Mouse (Mus musculus): ENCODE data around the gene Flot2.

DNA sequence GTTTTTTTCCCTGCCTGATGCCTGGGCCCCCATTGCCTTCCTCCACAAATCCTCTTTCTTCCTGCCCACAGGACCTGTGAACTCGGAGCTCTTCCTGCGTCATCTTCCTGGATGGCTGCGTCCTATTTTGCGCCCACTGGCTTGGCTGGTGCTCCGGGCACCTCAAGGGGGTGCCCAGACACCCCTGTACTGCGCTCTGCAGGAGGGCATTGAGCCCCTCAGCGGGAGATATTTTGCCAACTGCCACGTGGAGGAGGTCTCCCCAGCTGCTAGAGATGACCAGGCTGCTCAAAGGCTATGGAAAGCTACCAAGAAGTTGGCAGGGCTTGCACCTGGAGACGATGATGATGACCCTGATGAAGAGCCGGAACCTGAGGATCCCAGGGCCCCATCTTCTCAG, 940 bp upstream of the Flot2 start:
- TF ChIP-seq EP300 (IDR thresholded peaks at IDR 0.05; ENCODE audit: low read depth) (no peak), CTCF (IDR thresholded peaks at IDR 0.05; ENCODE audit: low read depth) (no peak)

Data from liver, postnatal 0 days (tissue).